ENCODE assay signal across 9 mouse cellular contexts in the genomic region with DNA sequence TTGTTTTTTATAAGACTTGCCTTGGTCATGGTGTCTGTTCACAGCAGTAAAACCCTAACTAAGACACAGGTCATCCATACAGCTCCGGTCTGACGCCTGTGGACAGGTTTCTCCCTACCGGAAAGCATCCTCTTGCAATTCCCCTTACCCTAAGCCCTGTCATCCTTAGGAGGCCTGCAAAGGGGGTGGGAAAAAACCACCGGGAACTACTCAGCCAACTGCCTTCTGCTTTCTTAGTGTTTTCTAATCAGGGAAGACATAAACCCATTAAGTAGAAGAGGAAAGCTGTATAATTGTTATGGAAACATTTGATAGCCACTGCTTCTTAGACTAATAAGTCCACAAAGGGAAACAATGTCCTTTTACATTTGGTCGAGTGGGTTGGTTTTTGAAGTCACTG. TPM values are rescaled to one million over a fixed set of nuclear protein-coding genes. Genes with fewer than 3 reads are reported as not detected.
DNase-seq lines count a peak whose midpoint lies in the region; ATAC-seq lines count a peak whose summit lies in the region.
"Had no signal": no experiment of that assay in that cellular context is flagged by ENCODE, and none has a peak within 500 bp of the region (broad histone marks: within the 10 kb centered on the region; RNA-seq: fewer than 3 reads in every experiment).

No protein-coding gene starts in this region.

- H3K9me3 ChIP-seq in heart, embryonic 12.5 days (replicated peaks), result no peaks in the 10 kb centered on the region
- no peaks in the 10 kb centered on the region for H3K9me3 ChIP-seq in hindbrain, embryonic 12.5 days (replicated peaks)
- no peaks in the 10 kb centered on the region for H3K9me3 ChIP-seq in midbrain, embryonic 12.5 days

- peak overlapping the region; percentile 52 for H3K27ac ChIP-seq in heart, embryonic 12.5 days (ENCODE audit: poor library complexity, severe bottlenecking)
- peak overlapping the region; percentile 60; the same call in 1 of the 2 replicates for H3K27ac ChIP-seq in hindbrain, embryonic 12.5 days
- H3K27ac ChIP-seq in midbrain, embryonic 12.5 days (replicated peaks), result peak overlapping the region; percentile 88

- WGBS in heart, embryonic 12.5 days, result 48% methylated on average over 5 of the region's 5 CpGs
- WGBS in hindbrain, embryonic 12.5 days, result 52% methylated on average over 5 of the region's 5 CpGs
- WGBS in midbrain, embryonic 12.5 days, result 48% methylated on average over 5 of the region's 5 CpGs

- peak overlapping the region; percentile 79 for H3K4me3 ChIP-seq in heart, embryonic 12.5 days
- peak overlapping the region; percentile 92 for H3K4me3 ChIP-seq in hindbrain, embryonic 12.5 days
- H3K4me3 ChIP-seq in midbrain, embryonic 12.5 days, result peak overlapping the region; percentile 84

- DNase-seq in heart, adult 18-20 months, result no peak
- peak; percentile 8 for DNase-seq in NIH3T3 (ENCODE audit: low read depth)
- no peak for DNase-seq in thymus, postnatal 0 days (ENCODE audit: low spot score)
- no peak for DNase-seq in left cerebral cortex, postnatal 14 days (ENCODE audit: low spot score in 2 of 2)

- peak overlapping the region; percentile 55; the same call in 1 of the 2 replicates for H3K9ac ChIP-seq in heart, embryonic 12.5 days
- H3K9ac ChIP-seq in hindbrain, embryonic 12.5 days, result no peak overlapping the region
- no peak overlapping the region; the same call in 1 of the 2 replicates for H3K9ac ChIP-seq in midbrain, embryonic 12.5 days (replicated peaks)

- intact Hi-C loops in left cerebral cortex, postnatal 14 days (cut with DNase I), result no loop called here

- peaks cover 15% of the 10 kb centered on the region for H3K4me1 ChIP-seq in heart, embryonic 12.5 days (replicated peaks)
- peaks cover 9% of the 10 kb centered on the region for H3K4me1 ChIP-seq in hindbrain, embryonic 12.5 days
- H3K4me1 ChIP-seq in midbrain, embryonic 12.5 days, result peaks cover 8% of the 10 kb centered on the region

- peak overlapping the region; percentile 88 for H3K4me2 ChIP-seq in heart, embryonic 12.5 days
- peak overlapping the region; percentile 85 for H3K4me2 ChIP-seq in hindbrain, embryonic 12.5 days (replicated peaks)
- peak overlapping the region; percentile 57 for H3K4me2 ChIP-seq in midbrain, embryonic 12.5 days (replicated peaks)

- no peaks in the 10 kb centered on the region for H3K27me3 ChIP-seq in heart, embryonic 12.5 days (replicated peaks)
- H3K27me3 ChIP-seq in hindbrain, embryonic 12.5 days, result no peaks in the 10 kb centered on the region
- no peaks in the 10 kb centered on the region for H3K27me3 ChIP-seq in midbrain, embryonic 12.5 days

- peaks cover 12% of the 10 kb centered on the region for H3K36me3 ChIP-seq in heart, embryonic 12.5 days
- H3K36me3 ChIP-seq in hindbrain, embryonic 12.5 days, result peaks cover 5% of the 10 kb centered on the region; the same call in 1 of the 2 replicates
- peaks cover 2% of the 10 kb centered on the region for H3K36me3 ChIP-seq in midbrain, embryonic 12.5 days

- ATAC-seq in heart, embryonic 12.5 days (ENCODE audit: insufficient number of reproducible peaks, low FRiP score), result no peak
- ATAC-seq in hindbrain, embryonic 12.5 days (ENCODE audit: low FRiP score), result peak; percentile 18; the same call in 1 of the 2 replicates
- ATAC-seq in midbrain, embryonic 12.5 days (ENCODE audit: low FRiP score, low read depth), result no peak
- ATAC-seq in inflammation-experienced regulatory T-cells, adult 6 months, result no peak

RNA-seq across cellular contexts. Expression of a gene that starts 0.3 kb away (rescaled TPM):
- polyA plus RNA-seq in heart, embryonic 12.5 days (2016; fragmentation: Nextera tagmentation; extraction: Ambion mirVana), result 319 and 325 TPM in 2 replicates
- 1,000 to 10,000 TPM; 1,031 to 1,107 TPM for total RNA-seq in heart, adult 18-20 months (2021)
- 102 and 108 TPM in 2 replicates for polyA plus RNA-seq in hindbrain, embryonic 12.5 days (2016; fragmentation: Nextera tagmentation; extraction: Ambion mirVana)
- polyA plus RNA-seq in midbrain, embryonic 12.5 days (2016; fragmentation: Nextera tagmentation; extraction: Ambion mirVana), result 98.8 and 110 TPM in 2 replicates
- 133 and 143 TPM in 2 replicates for polyA plus RNA-seq in thymus, postnatal 0 days (2015; fragmentation: Nextera tagmentation; extraction: Ambion mirVana)
- 10 to 100 TPM; 58.1 to 60.8 (median 59.0) TPM for polyA plus RNA-seq in inflammation-experienced regulatory T-cells, adult 6 months (2017; shearing (Covaris generic))
- total RNA-seq in left cerebral cortex, postnatal 14 days (2021), result 100 to 1,000 TPM; 268 to 271 TPM

RNA-seq across cellular contexts. Expression of a gene that starts 13.0 kb away (rescaled TPM):
- polyA plus RNA-seq in heart, embryonic 12.5 days (2016; fragmentation: Nextera tagmentation; extraction: Ambion mirVana), result 71.4 and 74.4 TPM in 2 replicates
- 10 to 100 TPM; 30.2 to 34.1 TPM for total RNA-seq in heart, adult 18-20 months (2021)
- polyA plus RNA-seq in hindbrain, embryonic 12.5 days (2016; fragmentation: Nextera tagmentation; extraction: Ambion mirVana), result 111 and 122 TPM in 2 replicates
- 118 and 132 TPM in 2 replicates for polyA plus RNA-seq in midbrain, embryonic 12.5 days (2016; fragmentation: Nextera tagmentation; extraction: Ambion mirVana)
- 185 and 210 TPM in 2 replicates for polyA plus RNA-seq in thymus, postnatal 0 days (2015; fragmentation: Nextera tagmentation; extraction: Ambion mirVana)
- 100 to 1,000 TPM; 115 to 197 (median 137) TPM for polyA plus RNA-seq in inflammation-experienced regulatory T-cells, adult 6 months (2017; shearing (Covaris generic))
- total RNA-seq in left cerebral cortex, postnatal 14 days (2021), result 10 to 100 TPM; 52.5 to 55.5 TPM

RNA-seq across cellular contexts. Expression of a gene that starts 45.1 kb away (rescaled TPM):
- 0.14 TPM in 1 of 2 replicates, not detected in the other for polyA plus RNA-seq in heart, embryonic 12.5 days (2016; fragmentation: Nextera tagmentation; extraction: Ambion mirVana)
- under 1 TPM in 1 of 2 experiments, not detected in 1; 0.32 TPM for total RNA-seq in heart, adult 18-20 months (2021)
- polyA plus RNA-seq in hindbrain, embryonic 12.5 days (2016; fragmentation: Nextera tagmentation; extraction: Ambion mirVana), result not detected in 2 replicates
- polyA plus RNA-seq in midbrain, embryonic 12.5 days (2016; fragmentation: Nextera tagmentation; extraction: Ambion mirVana), result not detected in 2 replicates
- 0.16 TPM in 1 of 2 replicates, not detected in the other for polyA plus RNA-seq in thymus, postnatal 0 days (2015; fragmentation: Nextera tagmentation; extraction: Ambion mirVana)
- polyA plus RNA-seq in inflammation-experienced regulatory T-cells, adult 6 months (2017; shearing (Covaris generic)), result not detected
- total RNA-seq in left cerebral cortex, postnatal 14 days (2021), result under 1 TPM in 1 of 2 experiments, not detected in 1; 0.55 TPM
- total RNA-seq: layer of hippocampus, postnatal 25 days had no signal

RNA-seq across cellular contexts. Expression of a gene that starts 46.4 kb away (rescaled TPM):
- polyA plus RNA-seq in heart, embryonic 12.5 days (2016; fragmentation: Nextera tagmentation; extraction: Ambion mirVana), result 53.6 and 57.2 TPM in 2 replicates
- total RNA-seq in heart, adult 18-20 months (2021), result 10 to 100 TPM in 1 of 2 experiments, 1 to 10 TPM in 1; 6.1 to 13.0 TPM
- polyA plus RNA-seq in hindbrain, embryonic 12.5 days (2016; fragmentation: Nextera tagmentation; extraction: Ambion mirVana), result 352 and 367 TPM in 2 replicates
- polyA plus RNA-seq in midbrain, embryonic 12.5 days (2016; fragmentation: Nextera tagmentation; extraction: Ambion mirVana), result 393 and 402 TPM in 2 replicates
- 67.7 and 69.2 TPM in 2 replicates for polyA plus RNA-seq in thymus, postnatal 0 days (2015; fragmentation: Nextera tagmentation; extraction: Ambion mirVana)
- 10 to 100 TPM; 43.9 to 61.5 (median 48.0) TPM for polyA plus RNA-seq in inflammation-experienced regulatory T-cells, adult 6 months (2017; shearing (Covaris generic))
- 10 to 100 TPM; 79.6 to 80.6 TPM for total RNA-seq in left cerebral cortex, postnatal 14 days (2021)

RNA-seq across cellular contexts. Expression of a gene that starts 53.9 kb away (rescaled TPM):
- polyA plus RNA-seq in heart, embryonic 12.5 days (2016; fragmentation: Nextera tagmentation; extraction: Ambion mirVana), result 0.15 TPM in 1 of 2 replicates, not detected in the other
- not detected for total RNA-seq in heart, adult 18-20 months (2021)
- 0.26 TPM in 1 of 2 replicates, not detected in the other for polyA plus RNA-seq in hindbrain, embryonic 12.5 days (2016; fragmentation: Nextera tagmentation; extraction: Ambion mirVana)
- not detected in 2 replicates for polyA plus RNA-seq in midbrain, embryonic 12.5 days (2016; fragmentation: Nextera tagmentation; extraction: Ambion mirVana)
- polyA plus RNA-seq in thymus, postnatal 0 days (2015; fragmentation: Nextera tagmentation; extraction: Ambion mirVana), result 0.21 TPM in 1 of 2 replicates, not detected in the other
- polyA plus RNA-seq in inflammation-experienced regulatory T-cells, adult 6 months (2017; shearing (Covaris generic)), result not detected
- under 1 TPM in 1 of 2 experiments, not detected in 1; 0.23 TPM for total RNA-seq in left cerebral cortex, postnatal 14 days (2021)
